Mouse (Mus musculus) monocyte, adult 5-6 weeks (primary cell): ENCODE measurements around the gene Stat6. TPM values are rescaled to one million over a fixed set of nuclear protein-coding genes. Genes with fewer than 3 reads are reported as not detected.

Experiments
- ATAC-seq: fragments of 153-309, 156-312 bp; replicated peaks from 2 replicates; pipeline ENCODE4 v1.8.0; 2017; ENCODE audit warnings: mild to moderate bottlenecking; ENCODE audit not compliant: low TSS enrichment, insufficient number of reproducible peaks, severe bottlenecking, poor library complexity, low FRiP score
- total RNA-seq: library from RNA; stranded (forward); fragments of 200-1000, 200-491, 200-594 nt; gene quantifications from 3 replicates; pipeline ENCODE4 v1.2.3, GENCODE M21; 2017

Stat6 gene
- total RNA-seq: 171 to 211 TPM (median 204 TPM) in 3 replicates

GRCm38 (mm10) chr10:127642772-127643552, at the start of gene Stat6:
TSS of gene Stat6 (plus strand) at chr10:127642986.
- peak; percentile 81 for ATAC-seq

DNA sequence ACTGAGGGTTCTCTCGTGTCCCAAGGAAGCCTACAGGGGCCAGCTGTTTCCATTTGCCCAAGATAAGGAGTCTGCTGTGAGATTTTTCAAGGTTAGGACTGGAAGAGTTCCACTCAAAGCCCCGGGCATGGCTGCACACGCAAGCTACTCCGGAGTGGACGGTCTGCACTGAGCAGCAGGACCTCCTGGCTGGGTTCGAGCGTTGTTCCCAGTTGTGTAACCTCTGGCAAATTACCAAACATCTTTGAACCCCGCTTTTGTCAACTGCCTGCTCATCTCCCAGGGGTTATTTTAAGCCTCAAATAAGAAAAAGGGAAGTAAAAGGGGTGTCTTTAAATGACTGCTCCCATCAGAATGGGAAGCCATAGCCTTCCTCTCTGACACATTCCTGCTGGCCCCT, 48.4 kb upstream of the Stat6 start:
- peak; percentile 20 for ATAC-seq

- no peak for ATAC-seq
Measured at GRCm38 (mm10) chr10:127594930-127595715, 47.7 kb upstream of the Stat6 start.

- peak; percentile 40 for ATAC-seq
Measured at GRCm38 (mm10) chr10:127596321-127596941, 46.4 kb upstream of the Stat6 start.

GRCm38 (mm10) chr10:127597311-127597901, 45.4 kb upstream of the Stat6 start:
- ATAC-seq: peak; percentile 75

DNA sequence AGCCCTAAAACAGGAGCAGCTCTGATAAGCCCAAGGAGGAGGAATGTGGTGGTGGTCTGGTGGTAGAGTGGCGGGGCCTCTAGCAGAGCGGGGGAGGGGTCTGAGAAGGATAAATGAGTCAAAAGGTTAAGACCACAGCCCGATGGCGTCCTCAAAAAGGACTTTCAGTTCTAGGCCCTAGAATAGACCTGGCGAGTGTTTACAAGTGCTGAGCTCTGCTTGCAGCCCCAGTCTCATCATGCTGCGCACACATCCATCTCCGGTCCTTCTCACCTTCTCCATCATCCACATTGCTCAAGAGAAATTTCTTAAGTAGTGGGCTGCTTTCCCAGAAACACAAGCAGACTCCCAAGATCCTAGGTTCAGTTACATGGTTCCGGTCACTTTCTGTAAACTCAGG, 44.2 kb upstream of the Stat6 start:
- ATAC-seq: no peak

- no peak for ATAC-seq
Measured at GRCm38 (mm10) chr10:127599252-127599651, 43.5 kb upstream of the Stat6 start.

DNA sequence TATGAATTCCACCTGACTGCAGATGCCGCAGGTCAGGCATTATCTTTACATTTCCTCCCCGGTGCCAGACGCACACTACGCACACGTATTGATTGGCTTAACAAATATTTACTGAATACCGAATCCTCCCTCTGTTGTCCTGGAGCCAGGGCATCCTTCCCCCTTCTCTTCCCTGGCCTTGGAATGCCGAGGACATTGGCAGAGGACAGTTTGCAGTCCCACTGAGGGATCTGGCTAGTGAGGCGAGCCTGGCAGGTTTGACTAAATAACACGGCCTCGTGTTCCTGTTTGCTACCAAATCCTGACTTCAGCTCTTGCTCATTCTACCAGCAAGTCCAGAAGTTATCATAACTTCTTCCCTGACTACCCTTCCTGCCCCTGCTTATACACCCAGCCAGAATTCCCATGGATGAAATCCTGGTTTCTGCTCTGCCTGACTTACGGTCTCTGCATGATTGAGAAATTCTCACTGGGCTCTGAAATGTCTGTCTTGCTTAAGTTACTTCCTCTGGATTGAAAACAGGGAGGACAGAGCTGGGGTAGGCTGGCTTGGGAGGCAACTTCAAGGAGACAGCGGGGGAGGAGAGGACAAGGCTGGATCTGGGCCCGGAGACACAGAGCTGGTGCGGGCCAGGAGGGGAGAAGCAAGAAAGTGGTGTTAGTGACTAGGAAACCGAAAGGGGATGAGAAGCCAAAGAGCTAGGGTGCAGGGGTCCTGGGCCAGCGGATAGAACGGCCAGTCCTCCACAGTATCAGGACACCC, 42.8 kb upstream of the Stat6 start:
- no peak for ATAC-seq

DNA sequence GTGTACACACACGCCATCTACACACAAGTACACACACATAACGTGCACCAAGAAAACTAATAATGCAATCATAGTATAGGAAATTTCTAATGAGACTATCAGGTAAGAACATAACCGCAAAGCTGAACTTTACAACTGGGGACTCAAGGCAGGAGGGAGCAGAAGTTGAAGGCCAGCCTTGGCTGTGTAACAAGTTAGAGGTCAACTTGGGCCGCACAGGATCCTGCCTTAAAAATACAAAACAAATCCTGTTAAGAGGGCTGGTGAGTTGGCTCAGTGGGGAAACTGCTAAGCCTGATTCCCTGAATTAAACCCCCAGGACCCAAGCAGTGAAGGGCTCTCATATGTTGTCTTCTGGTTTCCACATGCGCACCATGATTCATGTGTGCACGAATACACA, 40.6 kb upstream of the Stat6 start:
- no peak for ATAC-seq

DNA sequence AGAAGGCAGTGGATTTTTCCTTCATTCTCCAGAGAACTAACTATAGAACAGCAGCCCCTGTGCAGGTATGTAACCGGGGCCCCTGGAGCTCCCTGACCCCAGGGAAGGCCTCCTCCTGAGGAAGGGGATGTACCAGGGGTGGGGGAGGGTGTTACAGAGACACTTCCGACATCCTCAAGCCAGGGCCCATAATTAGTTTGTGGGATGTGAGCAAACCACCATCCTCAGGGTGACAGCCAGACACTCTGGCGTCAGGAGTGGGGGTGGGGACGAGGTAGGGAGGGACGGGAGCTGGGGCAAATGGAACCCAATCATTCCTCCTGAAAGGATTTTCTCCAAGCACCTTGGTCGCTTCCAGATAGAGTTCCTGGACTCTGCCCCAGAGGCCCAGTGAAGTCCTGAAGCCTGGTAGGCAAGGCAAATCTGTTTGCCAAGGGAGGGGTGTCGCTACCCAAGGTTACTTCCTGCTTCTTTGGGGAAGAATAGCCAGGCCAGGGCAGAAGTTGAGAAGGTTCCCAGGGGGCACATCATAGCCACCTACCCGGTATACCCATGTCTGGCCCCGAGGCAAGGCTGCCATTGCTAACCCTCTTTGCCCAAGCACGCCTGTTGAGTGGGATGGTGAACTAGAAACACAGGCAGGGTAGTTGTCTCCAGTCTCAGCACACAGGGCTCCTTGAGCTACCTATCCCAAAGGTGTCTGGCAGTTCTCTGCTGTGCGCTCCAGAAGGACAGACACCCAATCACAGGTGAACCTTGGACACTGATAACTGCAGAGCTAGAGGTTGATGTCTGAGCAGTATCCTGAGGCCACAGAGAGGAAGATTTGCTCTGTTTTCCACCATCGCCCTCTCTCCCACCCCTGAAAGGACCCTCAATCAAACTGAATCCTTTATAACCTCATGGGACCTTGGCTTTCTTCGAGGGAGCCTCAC, 39.1 kb upstream of the Stat6 start:
- peak; percentile 46 for ATAC-seq

GRCm38 (mm10) chr10:127604465-127605250, 38.1 kb upstream of the Stat6 start:
- peak; percentile 77 for ATAC-seq

- ATAC-seq: no peak
Measured at GRCm38 (mm10) chr10:127605251-127605547, 37.6 kb upstream of the Stat6 start.

- no peak for ATAC-seq
Measured at GRCm38 (mm10) chr10:127605756-127606155, 37.0 kb upstream of the Stat6 start.

DNA sequence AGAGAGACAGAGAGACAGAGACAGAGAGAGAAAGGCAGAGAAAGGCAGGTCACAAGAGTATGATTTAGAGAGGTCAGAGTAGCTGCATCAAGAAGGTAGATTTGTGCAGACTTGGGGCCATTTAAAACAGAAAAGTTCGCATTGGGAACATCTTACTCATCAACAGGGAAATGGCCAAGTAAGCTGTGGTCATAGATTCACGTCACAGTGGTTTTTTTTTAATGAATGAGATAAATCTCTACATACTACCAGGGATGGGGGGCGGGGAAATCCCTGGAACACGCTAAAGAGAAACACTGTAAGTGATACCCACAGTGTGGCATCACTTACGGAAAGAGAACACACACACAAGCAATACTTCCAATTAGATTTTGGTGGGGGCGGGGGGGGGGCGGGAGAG, 35.7 kb upstream of the Stat6 start:
- no peak for ATAC-seq

DNA sequence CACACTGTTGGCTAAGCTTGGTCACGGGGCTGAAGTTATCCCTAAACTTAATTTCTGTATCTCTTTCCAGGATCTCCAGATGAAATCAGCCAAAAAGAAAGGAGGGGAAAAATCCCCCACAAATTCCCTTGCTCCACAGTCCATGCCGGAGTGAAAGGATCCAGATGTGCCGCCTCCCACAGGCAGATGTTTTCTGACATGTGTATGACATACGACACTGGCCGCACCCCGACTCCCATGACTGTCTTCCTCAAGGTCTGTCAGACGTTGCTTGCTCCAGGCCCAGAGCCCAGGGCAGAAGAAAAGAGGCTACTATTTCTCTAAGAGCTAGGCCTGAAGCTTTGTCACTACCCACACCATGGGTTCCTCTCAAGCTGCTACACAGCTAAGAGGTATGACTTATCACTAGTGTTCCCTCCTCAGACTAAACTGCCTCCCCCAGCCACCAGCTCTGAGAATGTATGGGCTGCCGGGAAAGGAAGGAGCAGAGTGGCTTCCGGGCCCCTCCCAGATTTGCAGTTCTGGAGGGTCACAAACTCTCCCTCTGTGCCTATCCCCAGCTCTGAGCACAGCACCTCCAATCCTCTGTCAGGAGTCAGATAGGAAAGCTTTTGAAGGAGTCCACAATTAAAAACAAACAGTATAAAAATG, 33.2 kb upstream of the Stat6 start:
- ATAC-seq: no peak

GRCm38 (mm10) chr10:127610066-127610415, 32.7 kb upstream of the Stat6 start:
- no peak for ATAC-seq
